Mouse (Mus musculus): ENCODE data around the gene Mapt.

GRCm38 (mm10) chr11:104272352-104272751, 41.2 kb downstream of the Mapt start:
- no peak for TF ChIP-seq POLR2A (IDR thresholded peaks at IDR 0.05; ENCODE audit: borderline replicate concordance, extremely low read depth, low read depth, low read length)
- no peak for TF ChIP-seq CTCF (IDR thresholded peaks at IDR 0.05; ENCODE audit: insufficient read depth, low read length)
